Mouse (Mus musculus) kidney, postnatal 14 days (tissue): ENCODE results near the gene Mrln.
A peak's percentile ranks its signal among the peaks of the same experiment; 100 is the strongest.
"Not testable (repeated sequence)": the region's sequence is repeated elsewhere in the genome, so short reads cannot be mapped to it uniquely, and the experiment has no call there.

Source experiments
- DNase-seq: peaks from one replicate; pipeline ENCODE4 v3.0.0; 2022; ENCODE audit warnings: mixed read lengths

Gene Mrln

DNA sequence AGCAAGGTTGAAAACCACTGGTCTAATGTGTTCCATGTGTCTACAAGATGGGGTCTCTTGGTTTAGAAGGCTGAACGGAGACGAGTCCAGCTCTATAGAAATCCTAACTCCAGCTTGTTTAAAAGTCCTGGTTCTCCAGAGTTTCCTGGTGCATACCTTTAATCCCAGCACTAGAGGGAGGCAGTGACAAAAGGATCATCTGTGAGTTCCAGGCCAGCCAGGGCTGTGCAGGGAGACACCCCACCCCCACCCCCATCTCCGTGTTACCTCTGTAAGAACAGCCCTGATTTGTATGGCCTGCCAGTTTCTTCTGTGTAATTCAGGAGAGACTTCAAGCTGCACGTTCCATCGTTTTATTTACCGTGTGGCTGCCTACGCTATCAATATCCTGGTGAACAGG, 8.7 kb upstream of the Mrln start:
- DNase-seq: peak; percentile 60

DNA sequence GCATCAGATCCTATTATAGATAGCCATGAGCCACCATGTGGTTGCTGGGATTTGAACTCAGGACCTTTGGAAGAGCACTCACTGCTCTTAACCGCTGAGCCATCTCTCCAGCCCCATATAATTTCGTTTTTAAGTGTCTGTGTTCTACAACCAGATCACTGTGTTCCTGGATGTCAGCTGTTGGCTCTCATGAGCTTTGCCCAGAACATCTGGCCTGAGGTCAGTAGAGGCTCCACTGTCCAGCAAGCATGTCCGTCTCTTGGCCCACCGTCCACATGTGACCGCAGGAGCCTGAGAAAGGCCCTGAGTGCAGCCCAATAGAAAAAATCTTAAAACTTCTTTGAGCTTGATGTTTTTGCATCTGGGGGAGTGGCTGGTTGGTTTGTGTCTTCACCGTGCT, 7.8 kb upstream of the Mrln start:
- no peak for DNase-seq

DNA sequence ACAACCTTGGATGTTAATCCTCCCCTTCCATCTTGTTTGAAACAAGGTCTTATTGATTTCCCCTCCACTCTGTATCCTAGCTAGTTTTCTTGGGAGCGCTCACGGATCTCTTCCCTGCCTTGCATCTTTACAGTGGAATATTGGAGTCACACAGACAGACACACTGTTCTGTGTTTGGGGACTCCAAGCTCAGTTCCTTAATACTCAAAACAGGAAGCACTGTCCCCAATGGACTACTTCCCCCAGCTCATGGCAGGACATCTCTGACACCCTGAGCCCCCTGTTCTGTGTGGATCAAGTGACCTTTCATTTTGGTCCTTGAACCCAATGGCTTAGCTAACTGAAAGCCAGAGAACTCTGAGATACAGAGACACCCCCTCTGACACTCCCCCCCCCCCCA, 6.9 kb upstream of the Mrln start:
- no peak for DNase-seq

DNA sequence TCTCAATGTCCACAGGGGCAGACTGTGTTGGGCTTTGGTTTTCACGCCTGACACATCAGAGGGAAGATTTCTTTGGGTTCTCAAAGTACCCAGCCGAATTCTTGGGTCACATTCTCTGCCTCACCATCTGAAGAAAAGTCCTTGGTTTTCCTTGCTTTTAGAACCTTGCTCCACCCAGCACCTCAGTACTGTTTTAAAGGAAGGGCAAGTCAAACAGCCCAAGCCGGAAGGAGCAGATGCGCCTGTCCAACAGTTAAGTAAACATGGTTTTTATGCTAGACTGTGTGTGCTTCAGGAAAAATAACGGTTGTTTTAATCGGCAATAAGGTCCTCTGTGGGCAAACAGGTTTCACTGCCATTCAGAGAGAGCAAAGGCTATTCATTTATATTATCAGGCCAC, 6.5 kb upstream of the Mrln start:
- DNase-seq: no peak

DNA sequence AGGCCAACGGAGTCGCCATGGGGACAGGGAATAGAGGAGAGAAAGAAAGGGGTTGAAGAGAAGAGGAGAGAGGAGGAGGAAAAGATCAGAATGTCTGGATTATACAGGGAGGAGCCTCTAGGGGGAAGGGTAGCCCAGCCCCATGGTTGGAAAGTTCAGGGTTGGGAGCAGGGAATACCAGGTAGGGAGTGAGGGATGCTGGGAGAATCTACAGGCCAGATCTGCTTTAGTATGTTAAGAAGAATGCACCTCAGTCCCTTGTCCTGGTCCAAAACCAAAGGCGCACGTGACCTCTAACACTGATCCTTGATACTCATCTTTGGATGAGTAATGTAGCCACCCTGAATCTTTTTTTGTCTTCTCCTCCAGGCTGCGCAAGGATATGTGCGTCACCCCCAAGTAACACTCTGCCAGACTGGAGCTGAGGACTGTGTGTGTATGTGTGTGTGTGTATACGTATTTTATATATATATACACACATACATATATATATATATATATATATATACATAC, 5.5 kb upstream of the Mrln start:
- no peak for DNase-seq

DNA sequence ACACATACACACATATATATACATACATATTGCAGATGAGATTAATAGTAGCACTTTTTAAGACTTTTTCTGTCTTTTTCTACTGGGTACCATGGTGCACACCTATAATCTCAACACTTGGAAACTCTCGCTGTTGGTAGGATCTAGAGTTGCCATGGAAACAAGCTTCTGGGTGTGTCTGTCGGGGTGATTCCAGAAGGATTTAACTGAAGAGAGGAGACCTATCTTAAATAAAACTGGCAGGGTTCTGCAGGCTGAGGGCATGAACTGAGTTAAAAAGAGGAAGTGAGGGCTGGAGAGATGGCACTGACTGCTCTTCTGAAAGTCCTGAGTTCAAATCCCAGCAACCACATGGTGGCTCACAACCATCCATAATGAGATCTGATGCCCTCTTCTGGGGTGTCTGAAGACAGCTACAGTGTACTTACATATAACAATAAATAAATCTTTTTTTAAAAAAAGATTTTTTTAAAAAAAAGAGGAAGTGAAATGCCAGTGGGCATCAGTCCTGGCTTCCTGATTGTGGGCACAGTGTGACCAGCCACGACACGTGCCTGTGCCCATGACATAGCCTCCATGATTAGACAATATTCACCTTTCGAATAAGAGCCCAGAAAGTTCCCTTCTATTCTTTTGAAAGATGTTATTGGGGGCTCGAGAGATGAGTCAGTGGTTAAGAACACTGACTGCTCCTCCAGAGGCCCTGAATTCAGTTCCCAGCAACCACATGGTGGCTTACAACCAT, 4.8 kb upstream of the Mrln start:
- DNase-seq: no peak

DNA sequence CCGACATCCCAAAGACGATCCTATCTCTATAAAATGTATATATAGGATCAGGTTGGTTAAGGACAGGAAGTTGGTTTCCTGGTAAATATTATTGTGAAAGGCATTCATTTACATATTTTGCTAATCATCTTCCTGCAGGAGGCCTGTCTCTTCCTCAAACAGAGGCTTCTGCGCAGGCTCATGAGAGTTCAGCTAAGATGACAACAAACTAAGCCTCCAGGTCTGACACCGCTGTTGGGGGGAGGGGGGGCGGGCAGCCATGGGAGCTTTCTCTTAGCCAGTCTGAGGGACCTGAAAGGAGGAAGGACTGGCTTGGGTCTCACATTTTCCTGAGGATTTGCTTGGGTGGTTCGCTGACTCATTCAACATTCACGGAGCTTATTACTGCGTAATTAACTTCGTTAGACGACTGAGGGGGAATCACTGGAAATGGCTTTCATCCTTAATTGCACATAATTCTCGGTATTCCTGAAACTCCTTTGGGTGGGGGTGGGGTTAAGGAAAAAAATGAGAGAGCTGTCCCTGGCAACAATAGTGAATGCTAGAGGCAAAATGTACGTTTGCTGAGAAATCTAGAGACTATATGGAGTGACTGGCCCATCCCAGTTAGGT, 3.5 kb upstream of the Mrln start:
- no peak for DNase-seq

DNA sequence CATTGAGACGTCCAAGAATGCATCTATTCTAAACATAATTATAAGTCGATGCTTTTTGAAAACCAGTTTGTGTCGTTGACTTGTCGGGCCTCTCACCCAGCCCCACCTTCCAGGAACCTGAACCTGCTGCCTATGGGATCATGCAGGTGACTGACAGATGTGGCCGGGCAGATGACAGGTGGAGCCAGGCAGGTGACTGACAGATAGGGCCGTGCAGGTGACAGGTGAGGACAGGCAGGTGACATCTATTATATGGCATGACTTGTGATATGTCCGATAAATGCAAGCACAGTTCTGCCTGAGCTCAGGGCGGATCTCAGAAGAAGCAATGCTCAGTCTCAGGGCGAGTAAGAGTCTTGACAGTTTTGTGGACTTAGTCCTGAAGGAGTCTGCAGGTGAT, 6.8 kb downstream of the Mrln start:
- DNase-seq: no peak

DNA sequence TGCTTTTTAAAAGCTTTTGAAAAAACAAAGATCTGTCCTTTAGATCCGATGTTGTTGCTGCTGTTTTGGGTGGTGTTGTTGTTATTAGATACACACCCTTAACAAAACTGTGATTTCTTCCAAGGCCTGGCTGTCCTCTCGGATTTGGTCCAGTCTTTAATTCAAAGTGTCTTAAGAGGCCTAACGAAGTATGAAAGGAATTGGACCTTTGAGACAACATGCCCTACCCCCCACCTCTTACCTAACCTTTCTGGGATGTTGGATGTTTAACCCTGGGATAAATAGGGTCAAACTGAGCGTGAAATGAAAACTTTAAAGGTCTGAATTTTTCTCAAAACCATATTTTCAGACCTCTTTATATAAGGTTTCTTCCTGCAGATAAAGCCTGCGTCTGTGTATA, 16.5 kb downstream of the Mrln start:
- peak; percentile 63 for DNase-seq

DNA sequence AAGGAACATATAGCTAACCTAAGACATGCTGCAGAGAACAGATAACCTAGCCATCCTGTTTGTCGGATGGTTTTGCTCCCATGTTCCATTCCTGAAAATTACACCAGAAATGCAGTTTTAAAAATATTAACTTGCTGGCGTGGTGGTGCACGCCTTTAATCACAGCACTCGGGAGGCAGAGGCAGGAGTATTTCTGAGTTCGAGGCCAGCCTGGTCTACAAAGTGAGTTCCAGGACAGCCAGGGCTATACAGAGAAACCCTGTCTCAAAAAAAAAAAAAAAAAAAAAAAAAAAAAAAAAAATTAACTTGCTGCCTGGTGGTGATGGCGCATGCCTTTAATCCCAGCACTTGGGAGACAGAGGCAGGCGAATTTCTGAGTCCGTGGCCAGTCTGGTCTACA, 17.8 kb downstream of the Mrln start:
- not testable (repeated sequence) for DNase-seq

DNA sequence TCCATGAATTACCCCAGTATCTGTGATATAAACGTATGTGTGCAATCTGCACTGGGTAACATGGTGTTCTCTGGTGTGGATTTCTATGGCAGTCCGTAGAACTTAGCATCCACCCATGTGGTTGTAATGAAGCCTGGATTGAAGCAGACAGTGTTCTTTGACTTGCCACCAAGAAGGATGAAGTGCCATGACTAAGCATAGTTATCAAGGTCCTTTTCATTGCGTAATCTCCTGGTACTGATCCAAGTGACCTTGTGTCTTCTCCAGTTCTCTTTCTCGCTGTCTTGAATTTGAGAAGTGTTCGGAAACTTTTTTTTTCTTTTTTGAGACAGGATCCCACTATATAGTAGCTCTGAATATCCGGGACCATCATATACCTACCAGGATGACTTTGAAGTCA, 20.1 kb downstream of the Mrln start:
- peak; percentile 56 for DNase-seq

DNA sequence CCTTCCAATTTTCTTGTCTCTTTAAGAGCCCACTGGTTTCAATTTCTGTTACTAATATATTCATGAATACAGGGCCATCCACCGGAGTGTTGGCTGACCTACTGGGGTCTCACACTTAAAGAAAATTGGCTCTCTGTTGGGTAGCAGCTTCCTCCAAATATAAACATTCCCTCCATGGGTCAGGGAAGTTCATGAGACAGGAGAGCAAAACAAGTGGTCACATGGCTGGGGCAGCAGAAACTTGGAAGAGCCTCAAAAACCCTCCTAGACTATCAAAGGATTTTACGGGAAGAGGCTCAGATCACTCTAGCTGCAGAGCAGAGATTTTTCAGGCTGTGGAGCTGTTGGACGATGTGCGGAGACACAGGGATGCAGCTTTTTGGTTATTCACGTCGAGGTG, 21.3 kb downstream of the Mrln start:
- no peak for DNase-seq

DNA sequence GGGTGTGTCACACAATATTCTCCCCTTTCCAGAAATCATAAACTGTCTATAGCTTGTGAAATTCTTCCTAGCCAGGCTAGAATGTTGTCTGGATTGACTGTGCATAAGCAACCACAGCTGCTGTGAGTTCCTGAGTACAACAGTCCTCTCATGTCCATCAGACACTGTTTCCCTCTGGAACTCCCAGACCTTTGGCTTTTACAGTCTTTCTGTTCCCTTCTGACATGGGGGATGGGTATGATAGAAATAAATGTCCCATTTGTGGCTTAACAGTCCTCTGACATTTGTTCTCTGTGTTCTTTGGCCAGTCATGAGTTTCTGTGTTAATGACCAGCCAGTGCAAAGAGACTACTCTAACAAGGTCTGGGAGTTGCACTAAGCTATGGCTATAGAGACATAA, 22.1 kb downstream of the Mrln start:
- DNase-seq: peak; percentile 49

DNA sequence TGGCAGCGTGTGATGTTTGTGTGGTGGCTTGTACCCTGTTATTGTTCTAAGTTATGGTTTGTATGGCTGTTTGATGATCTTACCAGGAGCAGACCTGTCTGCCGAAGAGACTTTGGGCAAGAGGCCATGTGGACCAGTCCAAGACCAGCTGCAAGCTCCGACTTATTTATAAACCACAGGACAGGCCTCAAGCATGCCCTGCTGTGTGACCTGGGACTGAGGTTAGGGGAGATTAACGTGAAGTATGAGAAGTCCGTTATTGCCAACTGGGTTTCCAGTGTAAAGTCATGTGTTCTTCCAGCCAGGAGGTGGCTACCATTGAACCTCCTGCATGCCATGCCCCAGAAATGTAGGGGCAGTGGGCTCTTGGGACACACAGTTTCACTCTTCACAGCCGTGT, 25.9 kb downstream of the Mrln start:
- DNase-seq: no peak

DNA sequence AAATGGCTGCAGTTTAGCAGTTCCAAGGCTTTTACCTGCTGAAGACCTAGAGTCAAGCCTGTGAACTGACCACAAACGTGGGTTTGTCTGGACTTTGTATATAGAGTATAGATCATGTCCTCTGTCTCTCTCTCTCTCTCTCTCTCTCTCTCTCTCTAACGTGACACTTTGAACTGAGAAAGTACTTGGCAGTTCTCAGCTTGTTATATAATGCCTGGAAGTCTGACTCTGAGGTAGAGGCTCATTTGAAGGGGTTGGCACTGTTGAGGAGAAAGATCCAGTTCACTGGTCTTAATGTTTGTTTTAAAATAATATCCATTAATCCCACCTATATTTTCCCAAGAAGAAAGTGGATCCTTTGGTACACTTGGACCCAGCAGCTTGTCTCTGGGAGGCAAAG, 33.5 kb downstream of the Mrln start:
- DNase-seq: no peak

DNA sequence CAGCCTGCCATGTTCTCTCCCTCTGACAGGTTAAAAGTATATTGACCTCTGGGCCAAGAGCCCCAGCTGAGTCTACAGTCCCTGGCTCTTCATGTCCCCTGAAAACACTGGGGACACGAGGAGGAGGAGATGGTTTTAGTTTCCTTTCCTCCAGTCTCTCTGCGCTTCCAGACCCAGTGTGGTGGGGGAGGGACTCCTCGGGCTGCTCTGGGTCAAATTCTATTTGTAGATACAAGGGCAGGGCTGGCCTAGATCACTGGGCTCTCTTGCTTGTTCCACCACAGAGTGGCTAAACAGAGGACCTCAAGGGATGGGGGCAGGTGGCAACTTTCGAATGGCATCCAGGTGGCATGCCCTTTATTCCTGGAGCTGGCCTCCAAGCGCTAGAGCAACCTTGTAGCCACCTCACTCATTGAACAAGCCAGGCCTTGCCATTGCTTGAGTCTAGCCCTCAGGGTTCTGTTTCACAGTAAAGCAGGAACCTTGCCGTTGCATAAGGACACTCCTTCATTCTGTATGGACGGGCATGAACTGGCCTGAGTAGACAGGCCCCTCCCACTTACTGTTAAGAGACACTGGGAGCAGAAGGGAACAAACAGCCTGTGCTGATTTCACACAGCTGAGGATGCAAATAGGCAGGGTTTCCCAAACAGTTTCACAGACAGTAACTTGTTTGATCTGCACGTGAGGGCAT, 38.4 kb downstream of the Mrln start:
- peak; percentile 55 for DNase-seq

DNA sequence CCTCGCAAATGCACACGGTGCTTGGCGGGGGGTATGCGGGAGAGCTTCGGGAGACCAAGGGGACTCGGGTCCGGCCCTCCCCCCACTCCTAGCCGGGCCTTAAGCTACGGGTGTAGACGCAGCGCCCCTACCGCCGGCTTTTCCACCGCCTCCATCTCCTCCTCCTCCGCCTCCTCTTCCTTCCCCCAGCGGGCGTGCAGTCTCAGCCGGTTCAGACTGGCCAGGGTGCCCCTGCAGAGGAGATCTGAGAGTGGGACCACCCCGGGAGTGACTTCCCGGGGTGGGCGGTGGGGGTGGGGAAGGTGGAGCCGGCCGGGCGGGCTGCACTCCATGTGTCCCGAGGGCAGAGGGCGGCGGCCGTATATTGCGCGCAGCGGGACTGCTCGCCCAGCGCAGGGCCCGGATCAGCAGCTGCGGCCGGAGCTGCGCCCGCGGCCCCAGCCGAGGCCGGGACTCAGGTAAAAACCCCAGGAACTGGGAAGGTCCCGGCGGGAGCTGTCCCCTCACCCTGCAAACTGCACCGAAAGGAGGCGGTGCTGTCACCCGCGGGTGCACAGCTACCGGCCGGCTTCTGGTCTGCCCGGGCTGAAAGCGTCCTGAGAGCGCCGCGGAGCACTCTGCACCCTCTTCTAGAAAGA, 40.6 kb downstream of the Mrln start, which contains the start of gene Slc16a9:
TSS of gene Slc16a9 (plus strand) at position 180 of the 638 bp plus-strand sequence.
- DNase-seq: peak; percentile 88

DNA sequence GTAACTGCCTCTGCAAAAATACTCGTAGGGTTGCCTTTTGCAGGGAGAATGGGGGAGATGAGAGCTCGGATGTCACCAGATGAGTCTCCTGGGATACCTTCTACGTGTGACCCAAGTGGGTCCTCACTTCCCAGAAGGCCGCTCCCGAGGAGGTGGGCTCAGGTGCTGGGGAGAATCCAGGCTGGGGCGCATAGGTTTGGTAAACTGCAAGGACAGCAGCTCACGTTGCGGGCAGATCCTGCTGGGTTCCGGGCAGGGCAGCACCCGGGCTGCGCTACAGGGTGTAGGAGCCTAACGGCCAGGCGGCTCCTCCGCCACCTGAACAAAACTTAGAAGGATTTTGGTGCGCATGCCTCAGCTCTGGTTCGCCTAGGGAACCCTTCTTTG, 41.1 kb downstream of the Mrln start:
- no peak for DNase-seq

DNA sequence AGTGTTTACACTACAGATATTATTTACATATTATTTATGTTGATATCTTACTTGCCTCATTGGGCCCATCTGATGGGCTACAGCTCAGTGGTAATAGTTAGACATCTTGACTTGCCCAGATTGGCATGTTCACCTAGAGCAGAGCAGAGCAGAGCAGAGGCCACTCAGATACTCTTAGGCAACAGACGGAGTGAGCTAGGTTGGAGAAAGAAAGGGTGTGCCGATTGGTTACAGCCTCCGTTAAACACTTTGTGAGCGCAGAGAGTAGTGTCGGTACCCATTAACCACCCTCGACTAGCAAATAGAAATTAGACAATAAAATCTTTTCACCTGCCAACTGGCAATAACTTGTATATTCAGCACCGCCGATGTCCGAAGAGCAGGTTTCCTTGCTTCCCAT, 41.6 kb downstream of the Mrln start:
- peak; percentile 48 for DNase-seq

DNA sequence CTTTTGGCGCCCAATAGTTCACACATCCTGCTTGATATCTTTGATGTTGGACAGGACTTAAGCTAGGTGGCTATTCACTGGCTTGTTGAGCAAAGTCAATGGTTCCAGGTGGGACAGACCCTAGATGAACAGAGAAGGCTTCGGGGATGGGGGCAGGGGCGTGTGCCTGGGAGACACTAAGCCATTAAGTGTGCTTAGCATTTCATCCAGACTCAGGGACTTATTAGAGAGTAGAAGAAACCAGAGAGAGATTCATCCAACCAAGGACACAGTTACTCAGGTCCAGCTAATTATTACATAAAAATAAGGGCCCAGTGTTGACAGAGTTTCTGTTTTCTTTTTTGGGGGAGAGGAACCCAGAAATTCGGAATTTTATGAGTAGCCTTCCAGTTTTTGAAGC, 45.9 kb downstream of the Mrln start:
- no peak for DNase-seq

DNA sequence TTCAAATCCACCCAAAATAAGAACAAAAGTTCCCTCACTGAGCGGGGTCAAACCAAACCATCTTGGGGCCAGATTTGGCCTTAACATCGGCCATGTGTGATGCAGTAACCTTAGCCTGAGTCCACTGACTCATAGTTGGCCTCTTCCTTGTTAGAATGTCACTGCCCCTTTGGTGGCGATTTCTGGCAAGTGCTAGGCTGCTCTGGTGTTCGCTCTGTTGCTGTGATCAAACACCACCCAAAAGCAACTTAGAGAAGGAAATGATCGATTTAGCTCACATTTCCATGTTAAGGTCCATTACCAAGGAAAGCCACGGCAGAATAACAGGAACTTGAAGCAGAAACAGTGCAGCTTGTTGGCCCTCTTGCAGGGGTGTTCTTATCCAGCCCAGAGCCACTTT, 46.3 kb downstream of the Mrln start:
- no peak for DNase-seq

DNA sequence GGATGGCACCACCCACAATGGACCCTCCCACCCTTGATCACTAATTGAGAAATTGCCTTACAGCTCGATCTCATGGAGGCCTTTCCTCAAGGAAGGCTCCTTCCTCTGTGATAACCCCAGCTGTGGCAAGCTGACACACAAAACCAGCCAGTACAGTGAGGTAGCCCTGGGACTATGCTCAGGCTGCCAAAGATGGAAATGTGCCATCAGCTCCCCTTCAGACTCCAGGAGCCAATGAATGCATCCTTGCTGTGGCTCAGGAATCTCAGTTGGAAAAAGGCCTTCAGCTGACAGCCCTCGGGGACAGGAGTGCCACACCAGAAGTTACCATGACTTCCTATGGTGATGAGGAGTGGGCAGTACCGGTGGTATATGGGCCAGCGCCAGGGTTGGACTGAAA, 50.2 kb downstream of the Mrln start:
- no peak for DNase-seq

DNA sequence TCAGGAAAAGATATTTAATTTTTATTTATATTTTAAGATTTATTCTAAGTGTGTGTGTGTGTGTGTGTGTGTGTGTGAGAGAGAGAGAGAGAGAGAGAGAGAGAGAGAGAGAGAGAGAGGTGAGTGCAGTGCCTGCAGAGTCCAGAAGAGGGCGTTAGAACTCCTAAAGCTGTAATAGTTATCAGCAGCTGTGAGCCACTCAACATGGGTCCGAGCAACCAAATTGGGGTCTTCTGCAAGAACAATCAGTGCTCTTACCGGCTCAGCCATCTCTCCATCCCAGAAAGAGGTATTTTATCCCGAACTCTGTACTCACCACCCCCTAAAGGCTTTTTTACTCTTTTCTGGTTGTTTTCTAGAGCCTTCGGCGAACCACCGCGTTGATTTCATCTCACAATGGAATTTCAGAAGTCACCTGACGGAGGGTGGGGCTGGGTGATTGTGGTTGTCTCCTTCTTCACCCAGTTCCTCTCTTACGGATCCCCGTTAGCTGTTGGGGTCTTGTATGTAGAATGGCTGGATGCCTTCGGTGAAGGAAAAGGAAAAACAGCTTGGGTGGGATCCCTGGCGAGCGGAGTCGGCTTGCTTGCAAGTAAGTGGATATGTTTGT, 51.2 kb downstream of the Mrln start:
- no peak for DNase-seq
